Mouse (Mus musculus): ENCODE measurements around the gene Pald1. TPM values are rescaled to one million over a fixed set of nuclear protein-coding genes. Genes with fewer than 3 reads are reported as not detected.

Gene Pald1
- polyA plus RNA-seq, 1 experiment from 2014 or later, result 20.2 TPM

DNA sequence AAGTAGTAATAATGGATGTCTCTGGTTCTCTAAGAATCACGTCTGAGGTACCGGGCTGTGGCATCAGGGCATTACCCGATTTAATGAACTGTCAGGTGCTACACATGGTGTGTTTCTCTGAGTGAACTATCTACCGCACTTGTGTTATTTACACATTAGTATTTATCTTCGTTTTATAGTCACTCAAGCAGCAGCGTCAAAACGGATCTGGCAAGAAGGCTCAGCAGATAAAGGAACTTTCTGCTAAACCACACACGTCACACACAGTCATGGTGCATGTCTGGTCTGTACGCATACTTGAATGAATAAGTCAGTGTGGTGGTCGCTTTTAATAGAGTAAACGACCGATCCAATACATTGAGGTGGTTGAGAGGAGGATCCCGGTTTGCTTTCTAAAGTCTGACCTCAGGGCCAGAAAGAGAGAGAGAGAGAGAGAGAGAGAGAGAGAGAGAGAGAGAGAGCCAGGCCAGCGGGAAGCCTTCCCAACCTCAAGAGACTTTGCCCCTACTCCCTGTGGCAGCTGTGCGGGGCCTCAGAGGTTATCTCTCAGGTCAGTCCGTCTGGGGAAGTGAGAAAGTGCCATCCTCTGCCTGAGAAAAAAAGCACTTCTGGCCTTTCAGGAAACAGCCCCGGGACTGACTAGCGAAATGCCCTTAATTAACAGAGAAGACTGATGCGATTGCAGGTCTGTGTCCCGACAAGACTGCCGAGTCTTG lies 29.7 kb upstream of the Pald1 start:
- no peak for ATAC-seq (replicated peaks; ENCODE audit: low FRiP score, low read depth)
- peaks cover 7% of the 10 kb centered on the region; the same call in 1 of the 2 replicates for H3K27me3 ChIP-seq (ENCODE audit: insufficient read depth, low read length)
- no peaks in the 10 kb centered on the region for H3K4me1 ChIP-seq (replicated peaks; ENCODE audit: insufficient read depth, low read length)
- no peak overlapping the region for H3K27ac ChIP-seq
- no peaks in the 10 kb centered on the region for H3K36me3 ChIP-seq (ENCODE audit: insufficient read depth, low read length)
- H3K9me3 ChIP-seq (replicated peaks; ENCODE audit: low read length), result no peaks in the 10 kb centered on the region
- 37% methylated on average over 21 of the region's 21 CpGs for WGBS
- H3K4me2 ChIP-seq (ENCODE audit: low read length), result no peak overlapping the region
- no peak for DNase-seq (ENCODE audit: low spot score)
- no peak overlapping the region for H3K4me3 ChIP-seq (replicated peaks; ENCODE audit: low read depth, low read length)
- no peak for TF ChIP-seq CTCF (IDR thresholded peaks at IDR 0.05; ENCODE audit: low read depth)
- no peak overlapping the region for H3K9ac ChIP-seq (ENCODE audit: low read depth, low read length)

DNA sequence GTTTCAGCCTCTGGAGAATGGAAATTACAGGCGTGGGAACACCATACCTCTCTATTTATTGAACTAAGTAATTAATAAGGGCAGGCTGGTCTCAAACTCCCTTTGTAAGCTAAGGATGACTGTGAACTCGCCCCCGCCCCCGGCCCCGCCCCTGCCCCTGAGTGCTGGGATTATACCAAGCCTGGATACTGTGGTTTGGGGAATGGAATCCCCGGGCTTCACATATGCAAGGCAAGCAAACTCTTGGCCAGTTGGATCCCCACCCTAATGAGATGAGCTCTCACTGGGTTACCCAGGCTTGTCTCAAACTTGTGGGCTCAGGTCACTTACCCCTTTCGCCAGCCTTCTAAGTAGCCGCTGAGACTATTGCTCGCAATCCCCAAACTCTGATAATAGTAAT lies 26.9 kb upstream of the Pald1 start:
- H3K27ac ChIP-seq, result no peak overlapping the region
- H3K36me3 ChIP-seq (ENCODE audit: insufficient read depth, low read length), result no peaks in the 10 kb centered on the region
- H3K4me3 ChIP-seq (replicated peaks; ENCODE audit: low read depth, low read length), result no peak overlapping the region
- ATAC-seq (replicated peaks; ENCODE audit: low FRiP score, low read depth), result no peak
- DNase-seq (ENCODE audit: low spot score), result no peak
- no peaks in the 10 kb centered on the region for H3K4me1 ChIP-seq (replicated peaks; ENCODE audit: insufficient read depth, low read length)
- H3K27me3 ChIP-seq (ENCODE audit: insufficient read depth, low read length), result no peaks in the 10 kb centered on the region
- no peak for TF ChIP-seq CTCF (IDR thresholded peaks at IDR 0.05; ENCODE audit: low read depth)
- H3K9ac ChIP-seq (ENCODE audit: low read depth, low read length), result no peak overlapping the region
- 42% methylated on average over 9 of the region's 9 CpGs for WGBS
- no peak overlapping the region for H3K4me2 ChIP-seq (ENCODE audit: low read length)
- no peaks in the 10 kb centered on the region for H3K9me3 ChIP-seq (replicated peaks; ENCODE audit: low read length)

DNA sequence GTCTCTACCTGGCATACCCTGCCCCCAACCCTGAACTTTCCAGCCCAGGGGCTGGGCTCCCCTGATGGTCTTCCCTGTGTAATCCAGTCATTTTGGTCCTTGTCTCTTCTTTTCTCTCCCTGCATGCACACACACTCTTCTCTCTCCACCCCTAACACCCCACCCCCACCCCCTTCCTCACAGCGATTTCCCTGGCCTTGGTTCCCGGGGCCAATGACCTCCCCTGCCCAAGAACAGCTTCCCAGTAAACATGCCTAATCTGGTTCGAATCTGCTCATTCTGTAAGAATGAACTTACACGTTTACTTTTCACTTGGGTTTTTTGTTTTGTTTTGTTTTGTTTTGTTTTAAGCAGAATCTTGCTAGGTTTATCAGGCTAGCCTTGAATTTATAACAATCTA lies 26.4 kb upstream of the Pald1 start:
- WGBS, result 7% methylated on average over 4 of the region's 4 CpGs
- no peaks in the 10 kb centered on the region for H3K27me3 ChIP-seq (ENCODE audit: insufficient read depth, low read length)
- DNase-seq (ENCODE audit: low spot score), result no peak
- no peak for ATAC-seq (replicated peaks; ENCODE audit: low FRiP score, low read depth)
- no peak overlapping the region for H3K9ac ChIP-seq (ENCODE audit: low read depth, low read length)
- H3K27ac ChIP-seq, result no peak overlapping the region
- no peaks in the 10 kb centered on the region for H3K36me3 ChIP-seq (ENCODE audit: insufficient read depth, low read length)
- no peaks in the 10 kb centered on the region for H3K9me3 ChIP-seq (replicated peaks; ENCODE audit: low read length)
- H3K4me2 ChIP-seq (ENCODE audit: low read length), result no peak overlapping the region
- no peak overlapping the region for H3K4me3 ChIP-seq (replicated peaks; ENCODE audit: low read depth, low read length)
- TF ChIP-seq CTCF (IDR thresholded peaks at IDR 0.05; ENCODE audit: low read depth), result no peak
- H3K4me1 ChIP-seq (replicated peaks; ENCODE audit: insufficient read depth, low read length), result no peaks in the 10 kb centered on the region

GRCm38 (mm10) chr10:61405958-61406357 lies 22.6 kb upstream of the Pald1 start:
- Histone ChIP-seq H3K4me1 (replicated peaks; ENCODE audit: insufficient read depth, low read length) (no peaks in the 10 kb centered on the region), H3K9ac (ENCODE audit: low read depth, low read length) (no peak overlapping the region), H3K9me3 (replicated peaks; ENCODE audit: low read length) (no peaks in the 10 kb centered on the region), H3K27me3 (ENCODE audit: insufficient read depth, low read length) (no peaks in the 10 kb centered on the region), H3K36me3 (ENCODE audit: insufficient read depth, low read length) (no peaks in the 10 kb centered on the region), H3K4me3 (replicated peaks; ENCODE audit: low read depth, low read length) (no peak overlapping the region), H3K4me2 (ENCODE audit: low read length) (no peak overlapping the region), H3K27ac (no peak overlapping the region)
- WGBS, result 15% methylated on average over 10 of the region's 10 CpGs
- ATAC-seq (replicated peaks; ENCODE audit: low FRiP score, low read depth) (no peak), DNase-seq (ENCODE audit: low spot score) (no peak)
- TF ChIP-seq CTCF (IDR thresholded peaks at IDR 0.05; ENCODE audit: low read depth), result no peak

GRCm38 (mm10) chr10:61402911-61403310 lies 19.6 kb upstream of the Pald1 start:
- Histone ChIP-seq H3K27ac (no peak overlapping the region), H3K36me3 (ENCODE audit: insufficient read depth, low read length) (no peaks in the 10 kb centered on the region), H3K27me3 (ENCODE audit: insufficient read depth, low read length) (no peaks in the 10 kb centered on the region), H3K9me3 (replicated peaks; ENCODE audit: low read length) (no peaks in the 10 kb centered on the region), H3K4me3 (replicated peaks; ENCODE audit: low read depth, low read length) (no peak overlapping the region), H3K9ac (ENCODE audit: low read depth, low read length) (no peak overlapping the region), H3K4me1 (replicated peaks; ENCODE audit: insufficient read depth, low read length) (no peaks in the 10 kb centered on the region), H3K4me2 (ENCODE audit: low read length) (no peak overlapping the region)
- DNase-seq (ENCODE audit: low spot score), result no peak
- no peak for ATAC-seq (replicated peaks; ENCODE audit: low FRiP score, low read depth)
- WGBS, result 91% methylated on average over 2 of the region's 2 CpGs
- TF ChIP-seq CTCF (IDR thresholded peaks at IDR 0.05; ENCODE audit: low read depth), result no peak

- no peaks in the 10 kb centered on the region for H3K27me3 ChIP-seq (ENCODE audit: insufficient read depth, low read length)
- no peak overlapping the region for H3K4me2 ChIP-seq (ENCODE audit: low read length)
- H3K9ac ChIP-seq (ENCODE audit: low read depth, low read length), result no peak overlapping the region
- no peaks in the 10 kb centered on the region for H3K4me1 ChIP-seq (replicated peaks; ENCODE audit: insufficient read depth, low read length)
- H3K4me3 ChIP-seq (replicated peaks; ENCODE audit: low read depth, low read length), result no peak overlapping the region
- no peak for ATAC-seq (replicated peaks; ENCODE audit: low FRiP score, low read depth)
- peak; percentile 55 for TF ChIP-seq CTCF (IDR thresholded peaks at IDR 0.05; ENCODE audit: low read depth)
- H3K36me3 ChIP-seq (ENCODE audit: insufficient read depth, low read length), result no peaks in the 10 kb centered on the region
- no peak overlapping the region for H3K27ac ChIP-seq
- DNase-seq (ENCODE audit: low spot score), result no peak
- WGBS, result 74% methylated on average over 5 of the region's 5 CpGs
- H3K9me3 ChIP-seq (replicated peaks; ENCODE audit: low read length), result no peaks in the 10 kb centered on the region
Measured at GRCm38 (mm10) chr10:61402480-61402879, 19.1 kb upstream of the Pald1 start.

- no peaks in the 10 kb centered on the region for H3K36me3 ChIP-seq (ENCODE audit: insufficient read depth, low read length)
- no peak overlapping the region for H3K4me3 ChIP-seq (replicated peaks; ENCODE audit: low read depth, low read length)
- H3K9me3 ChIP-seq (replicated peaks; ENCODE audit: low read length), result no peaks in the 10 kb centered on the region
- H3K9ac ChIP-seq (ENCODE audit: low read depth, low read length), result no peak overlapping the region
- no peaks in the 10 kb centered on the region for H3K4me1 ChIP-seq (replicated peaks; ENCODE audit: insufficient read depth, low read length)
- no peak for TF ChIP-seq CTCF (IDR thresholded peaks at IDR 0.05; ENCODE audit: low read depth)
- H3K4me2 ChIP-seq (ENCODE audit: low read length), result no peak overlapping the region
- no peaks in the 10 kb centered on the region for H3K27me3 ChIP-seq (ENCODE audit: insufficient read depth, low read length)
- H3K27ac ChIP-seq, result no peak overlapping the region
- ATAC-seq (replicated peaks; ENCODE audit: low FRiP score, low read depth), result no peak
- 88% methylated on average over 5 of the region's 5 CpGs for WGBS
- DNase-seq (ENCODE audit: low spot score), result no peak
Measured at GRCm38 (mm10) chr10:61400407-61400806, 17.1 kb upstream of the Pald1 start.
